Mouse (Mus musculus) hindbrain, embryonic 12.5 days (tissue): ENCODE measurements around the gene Tnfsfm13. TPM values are rescaled to one million over a fixed set of nuclear protein-coding genes. Genes with fewer than 3 reads are reported as not detected.
"Not testable (repeated sequence)": the region's sequence is repeated elsewhere in the genome, so short reads cannot be mapped to it uniquely, and the experiment has no call there.

Experiments
- ATAC-seq: fragments of 200-750 bp; cut with Nextera tagmentation; 2 replicates; pipeline ENCODE4 v1.8.0; 2017; ENCODE audit warnings: moderate TSS enrichment; ENCODE audit not compliant: low FRiP score
- H3K27ac ChIP-seq: fragments of 300-500 bp; sonication (generic); 2 replicates; pipeline ENCODE4 v1.5.1; 2016; ENCODE audit warnings: mild to moderate bottlenecking
- H3K27me3 ChIP-seq: fragments of 300-500 bp; sonication (generic); 2 replicates; pipeline ENCODE4 v1.6.1; 2016; ENCODE audit warnings: mild to moderate bottlenecking
- H3K36me3 ChIP-seq: fragments of 300-500 bp; sonication (generic); 2 replicates; pipeline ENCODE4 v1.6.1; 2016; ENCODE audit warnings: mild to moderate bottlenecking
- H3K4me1 ChIP-seq: fragments of 300-500 bp; sonication (generic); 2 replicates; pipeline ENCODE4 v1.6.1; 2016
- H3K4me2 ChIP-seq: fragments of 300-500 bp; sonication (generic); replicated peaks from 2 replicates; pipeline ENCODE4 v1.6.1; 2016; ENCODE audit warnings: mild to moderate bottlenecking
- H3K4me3 ChIP-seq: fragments of 300-500 bp; sonication (generic); 2 replicates; pipeline ENCODE4 v1.5.1; 2016; ENCODE audit warnings: mild to moderate bottlenecking
- H3K9ac ChIP-seq: fragments of 300-500 bp; sonication (generic); 2 replicates; pipeline ENCODE4 v1.6.1; 2016; ENCODE audit warnings: mild to moderate bottlenecking, moderate library complexity
- H3K9me3 ChIP-seq: fragments of 300-500 bp; sonication (generic); replicated peaks from 2 replicates; pipeline ENCODE4 v1.6.1; 2016; ENCODE audit warnings: mild to moderate bottlenecking
- WGBS: fragments of 180-500 bp; shearing (Covaris S2); methylation state at CpG from one replicate; pipeline ENCODE4 v1.1.7; 2016; 5-methylcytosine and 5-hydroxymethylcytosine counted together
- polyA plus RNA-seq: library from polyadenylated mRNA; unstranded; fragments of >200 nt; fragmentation: Nextera tagmentation; extraction: Ambion mirVana; gene quantifications from 2 replicates; pipeline ENCODE4 v1.2.1, GENCODE M21; 2016

The Tnfsfm13 gene
- polyA plus RNA-seq, 1 experiment from 2014 or later, result 0.80 TPM

DNA sequence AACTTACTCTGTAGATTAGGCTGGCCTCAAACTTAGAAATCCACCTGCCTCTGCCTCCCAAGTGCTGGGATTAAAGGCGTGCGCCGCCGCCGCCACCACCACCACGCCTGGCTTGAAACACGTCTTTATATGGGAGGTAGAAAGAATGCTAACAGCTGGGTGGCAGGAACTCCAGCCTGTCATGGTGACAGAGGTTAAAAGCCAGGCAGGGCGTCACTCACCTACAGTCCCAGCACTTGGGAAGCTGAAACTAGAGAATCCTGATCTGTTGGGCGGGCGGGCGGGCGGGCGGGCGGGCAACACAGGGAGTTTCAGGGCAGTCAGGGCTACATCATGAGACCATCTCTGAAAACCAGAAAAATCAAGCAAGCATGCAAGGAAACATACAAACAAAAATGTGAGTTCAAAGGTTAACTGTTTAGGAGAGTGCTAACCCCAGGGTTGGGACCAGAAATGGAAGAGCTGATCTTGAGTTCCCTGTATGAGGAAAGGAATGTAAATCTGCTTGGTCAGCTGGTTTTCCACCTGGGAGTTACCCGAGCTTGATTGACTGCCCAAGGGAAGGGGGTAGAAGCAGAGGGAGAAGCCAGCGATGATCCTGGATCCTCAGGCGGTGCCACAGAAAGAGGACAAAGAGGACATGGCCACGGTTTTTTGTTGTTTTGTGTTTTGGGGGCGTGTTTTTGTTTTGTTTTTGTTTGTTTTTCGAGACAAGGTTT lies 17.2 kb upstream of the Tnfsfm13 start:
- Histone ChIP-seq H3K4me1 (peaks cover 7% of the 10 kb centered on the region), H3K4me3 (no peak overlapping the region), H3K4me2 (no peak overlapping the region), H3K36me3 (no peaks in the 10 kb centered on the region), H3K9ac (no peak overlapping the region), H3K9me3 (no peaks in the 10 kb centered on the region), H3K27me3 (0 out of 2 replicates have a peak, but pooled peaks cover 2% of the 10 kb centered on the region), H3K27ac (no peak overlapping the region)
- 74% methylated on average over 20 of the region's 20 CpGs for WGBS
- ATAC-seq, result no peak

DNA sequence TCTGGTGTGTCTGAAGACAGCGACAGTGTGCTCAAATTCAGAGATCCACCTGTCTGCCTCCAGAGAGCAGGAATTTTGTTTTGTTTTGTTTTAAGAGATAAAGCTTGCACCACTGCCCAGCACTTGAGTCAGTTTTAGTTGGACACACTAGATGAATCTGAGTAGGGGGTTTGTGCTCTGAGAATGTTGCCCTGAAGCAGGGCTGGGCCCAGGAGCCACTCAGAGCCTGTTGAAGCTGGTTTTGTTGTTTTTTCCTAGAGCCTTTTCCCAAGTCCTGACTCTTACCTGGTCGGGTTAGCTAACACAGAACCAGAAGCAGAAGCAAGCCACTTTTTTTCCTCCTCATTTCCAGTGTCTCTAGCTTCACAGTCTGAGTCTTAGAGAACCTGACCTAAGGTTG lies 15.2 kb upstream of the Tnfsfm13 start:
- Histone ChIP-seq H3K4me2 (no peak overlapping the region), H3K9me3 (no peaks in the 10 kb centered on the region), H3K4me3 (no peak overlapping the region), H3K9ac (no peak overlapping the region), H3K4me1 (peaks cover 5% of the 10 kb centered on the region), H3K36me3 (no peaks in the 10 kb centered on the region), H3K27ac (no peak overlapping the region), H3K27me3 (0 out of 2 replicates have a peak, but pooled peaks cover 2% of the 10 kb centered on the region)
- ATAC-seq, result no peak
- WGBS, result 80% methylated on average over 2 of the region's 2 CpGs

GRCm38 (mm10) chr11:69710470-69710869 lies 14.6 kb upstream of the Tnfsfm13 start:
- no peak overlapping the region for H3K9ac ChIP-seq
- no peaks in the 10 kb centered on the region for H3K4me1 ChIP-seq
- H3K9me3 ChIP-seq, result no peaks in the 10 kb centered on the region
- H3K27me3 ChIP-seq, result 0 out of 2 replicates have a peak, but pooled peaks cover 2% of the 10 kb centered on the region
- ATAC-seq, result no peak
- H3K27ac ChIP-seq, result no peak overlapping the region
- no peaks in the 10 kb centered on the region for H3K36me3 ChIP-seq
- 69% methylated on average over 3 of the region's 3 CpGs for WGBS
- no peak overlapping the region for H3K4me3 ChIP-seq
- H3K4me2 ChIP-seq, result no peak overlapping the region

GRCm38 (mm10) chr11:69709554-69710446 lies 13.9 kb upstream of the Tnfsfm13 start:
- no peak for ATAC-seq
- H3K9ac ChIP-seq, result no peak overlapping the region
- 0 out of 2 replicates have a peak, but pooled peaks cover 2% of the 10 kb centered on the region for H3K27me3 ChIP-seq
- no peak overlapping the region for H3K4me2 ChIP-seq
- no peak overlapping the region for H3K4me3 ChIP-seq
- 47% methylated on average over 11 of the region's 11 CpGs for WGBS
- no peak overlapping the region for H3K27ac ChIP-seq
- H3K9me3 ChIP-seq, result no peaks in the 10 kb centered on the region
- no peaks in the 10 kb centered on the region for H3K4me1 ChIP-seq
- H3K36me3 ChIP-seq, result no peaks in the 10 kb centered on the region

DNA sequence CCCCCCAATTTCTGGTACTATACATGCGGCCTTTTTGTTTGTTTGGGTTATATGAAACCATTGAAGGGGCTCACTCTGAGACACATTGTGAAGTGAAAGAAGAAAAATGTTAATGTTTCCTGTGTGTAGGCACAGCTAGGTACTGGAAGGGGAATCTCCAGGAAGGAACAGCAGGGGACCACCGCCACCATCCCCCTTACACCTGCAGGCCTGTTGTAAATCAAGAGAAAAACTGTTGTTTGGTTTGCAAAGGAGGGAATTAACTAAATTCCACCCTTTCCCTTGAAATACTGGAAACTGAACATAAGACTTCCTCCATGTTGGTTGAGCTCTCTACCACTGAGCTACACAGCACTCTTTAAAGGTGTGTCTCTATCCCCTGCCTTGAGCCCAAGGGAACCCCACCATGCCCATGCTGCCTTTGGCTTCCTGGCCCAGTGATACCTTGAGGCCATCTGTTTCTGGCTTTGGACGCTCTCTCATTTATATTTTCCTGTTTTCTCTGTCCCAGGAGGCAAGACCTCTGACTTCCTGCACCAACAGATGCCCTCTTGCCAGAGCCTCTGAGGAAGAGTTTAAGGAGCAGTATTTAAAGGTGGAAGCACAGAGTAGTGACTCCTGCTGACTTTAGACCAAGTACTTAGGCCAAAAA lies 12.8 kb upstream of the Tnfsfm13 start:
- Histone ChIP-seq H3K9me3 (no peaks in the 10 kb centered on the region), H3K36me3 (no peaks in the 10 kb centered on the region), H3K27me3 (0 out of 2 replicates have a peak, but pooled peaks cover 2% of the 10 kb centered on the region), H3K4me1 (no peaks in the 10 kb centered on the region), H3K27ac (no peak overlapping the region), H3K4me2 (no peak overlapping the region), H3K9ac (no peak overlapping the region), H3K4me3 (no peak overlapping the region)
- no peak for ATAC-seq
- WGBS, result 77% methylated on average over 3 of the region's 3 CpGs

DNA sequence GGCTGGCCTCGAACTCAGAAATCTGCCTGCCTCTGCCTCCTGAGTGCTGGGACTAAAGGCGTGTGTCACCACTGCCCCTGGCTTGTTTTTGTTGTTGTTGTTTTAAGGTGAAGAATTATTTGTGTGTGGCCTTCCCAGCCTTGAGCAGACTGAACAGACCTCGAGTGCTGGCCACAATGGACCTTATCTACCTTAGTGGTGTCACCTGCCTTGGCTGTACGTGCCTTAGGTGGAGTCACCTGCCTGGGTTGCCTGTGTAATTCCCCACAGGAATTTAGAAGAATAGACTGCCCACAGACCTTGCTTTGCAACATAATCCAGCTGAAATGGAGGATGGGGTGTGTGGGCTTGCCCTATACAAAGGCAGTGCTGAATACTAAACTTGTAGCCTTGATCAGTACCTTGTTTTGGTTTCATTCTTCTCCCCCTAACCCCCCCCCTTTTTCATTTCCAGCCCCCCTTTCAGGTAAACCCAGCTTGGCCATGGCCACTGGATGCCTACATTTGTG lies 12.0 kb upstream of the Tnfsfm13 start:
- Histone ChIP-seq H3K4me3 (no peak overlapping the region), H3K4me2 (no peak overlapping the region), H3K27ac (no peak overlapping the region), H3K36me3 (no peaks in the 10 kb centered on the region), H3K9ac (no peak overlapping the region), H3K27me3 (no peaks in the 10 kb centered on the region), H3K9me3 (no peaks in the 10 kb centered on the region), H3K4me1 (no peaks in the 10 kb centered on the region)
- ATAC-seq, result no peak
- WGBS, result 81% methylated on average over 4 of the region's 4 CpGs

DNA sequence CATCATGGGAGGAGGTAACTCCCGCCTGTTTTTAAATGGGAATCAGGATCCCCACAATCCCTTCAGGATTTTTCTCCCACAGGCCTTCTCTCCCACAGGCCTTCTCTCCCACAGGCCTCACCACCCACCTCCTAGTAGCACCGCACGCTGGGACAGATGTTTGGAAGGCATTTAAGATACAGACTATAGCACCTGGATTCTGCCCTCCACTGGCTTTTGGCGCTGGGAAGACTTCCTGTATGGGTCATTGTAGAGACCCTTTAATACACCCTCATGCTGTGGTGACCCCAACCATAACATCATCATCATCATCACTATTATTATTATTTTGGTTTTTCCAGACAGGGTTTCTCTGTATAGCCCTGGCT lies 11.6 kb upstream of the Tnfsfm13 start:
- H3K4me1 ChIP-seq, result no peaks in the 10 kb centered on the region
- no peak overlapping the region for H3K4me2 ChIP-seq
- no peaks in the 10 kb centered on the region for H3K27me3 ChIP-seq
- H3K27ac ChIP-seq, result no peak overlapping the region
- H3K9me3 ChIP-seq, result no peaks in the 10 kb centered on the region
- WGBS, result 84% methylated on average over 4 of the region's 4 CpGs
- no peaks in the 10 kb centered on the region for H3K36me3 ChIP-seq
- no peak overlapping the region for H3K9ac ChIP-seq
- ATAC-seq, result no peak
- H3K4me3 ChIP-seq, result no peak overlapping the region

DNA sequence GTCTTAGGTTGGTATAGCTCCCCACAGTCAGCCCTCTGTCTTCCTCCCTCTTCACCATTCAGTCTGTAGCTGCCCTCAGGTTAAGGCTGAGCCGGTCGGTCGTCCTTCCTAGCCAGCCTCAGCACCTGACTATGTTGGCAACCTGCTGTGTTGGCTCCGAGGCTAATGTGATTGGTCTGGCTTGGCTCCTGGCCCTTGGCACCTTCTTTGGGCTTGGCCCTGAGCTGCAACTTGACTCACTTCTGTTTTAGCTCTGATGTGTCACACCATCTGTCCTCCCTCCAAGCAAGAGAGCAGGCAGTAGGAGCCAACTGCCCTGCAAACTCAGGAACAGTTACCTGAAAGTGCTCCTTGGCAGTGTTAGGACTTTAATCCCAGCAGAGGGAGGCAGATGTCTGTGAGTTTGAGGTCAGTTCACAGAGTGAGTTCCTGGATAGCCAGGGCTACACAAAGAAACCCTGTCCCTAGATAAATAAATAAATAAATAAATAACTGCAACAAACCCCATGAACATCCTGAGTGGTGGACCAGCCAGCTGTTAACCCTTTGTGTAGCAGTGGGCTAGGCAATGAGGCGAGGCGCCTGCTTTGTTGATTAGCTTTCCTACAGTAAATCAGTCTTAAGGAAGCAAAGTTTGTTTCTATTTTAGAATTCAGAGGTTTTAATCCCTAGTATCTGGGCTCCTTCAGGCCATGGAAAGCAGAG lies 11.0 kb upstream of the Tnfsfm13 start:
- H3K27me3 ChIP-seq, result no peaks in the 10 kb centered on the region
- ATAC-seq, result no peak
- H3K4me1 ChIP-seq, result no peaks in the 10 kb centered on the region
- no peak overlapping the region for H3K4me2 ChIP-seq
- 49% methylated on average over 6 of the region's 6 CpGs for WGBS
- no peak overlapping the region for H3K9ac ChIP-seq
- H3K4me3 ChIP-seq, result no peak overlapping the region
- no peak overlapping the region for H3K27ac ChIP-seq
- no peaks in the 10 kb centered on the region for H3K9me3 ChIP-seq
- no peaks in the 10 kb centered on the region for H3K36me3 ChIP-seq

DNA sequence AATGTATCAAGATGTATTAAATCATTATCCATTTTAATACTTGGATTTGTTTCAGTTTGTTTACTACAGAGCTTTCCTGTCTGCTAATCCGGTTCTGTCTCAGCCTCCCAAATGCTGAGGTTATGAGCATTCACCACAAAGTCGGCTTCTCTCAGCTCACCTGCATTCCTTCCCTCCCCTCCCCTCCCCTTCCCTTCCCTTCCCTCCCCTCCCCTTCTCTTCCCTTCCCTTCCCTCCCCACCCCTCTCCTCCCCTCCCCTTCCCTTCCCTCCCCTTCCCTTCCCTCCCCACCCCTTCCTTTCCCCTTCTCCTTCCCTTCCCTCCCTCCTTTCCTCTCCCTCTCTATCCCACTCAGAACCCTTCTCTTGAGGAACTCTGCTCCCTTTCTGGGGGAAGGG lies 8.7 kb upstream of the Tnfsfm13 start:
- no peak overlapping the region for H3K27ac ChIP-seq
- WGBS, result 45% methylated on average over 2 of the region's 2 CpGs

DNA sequence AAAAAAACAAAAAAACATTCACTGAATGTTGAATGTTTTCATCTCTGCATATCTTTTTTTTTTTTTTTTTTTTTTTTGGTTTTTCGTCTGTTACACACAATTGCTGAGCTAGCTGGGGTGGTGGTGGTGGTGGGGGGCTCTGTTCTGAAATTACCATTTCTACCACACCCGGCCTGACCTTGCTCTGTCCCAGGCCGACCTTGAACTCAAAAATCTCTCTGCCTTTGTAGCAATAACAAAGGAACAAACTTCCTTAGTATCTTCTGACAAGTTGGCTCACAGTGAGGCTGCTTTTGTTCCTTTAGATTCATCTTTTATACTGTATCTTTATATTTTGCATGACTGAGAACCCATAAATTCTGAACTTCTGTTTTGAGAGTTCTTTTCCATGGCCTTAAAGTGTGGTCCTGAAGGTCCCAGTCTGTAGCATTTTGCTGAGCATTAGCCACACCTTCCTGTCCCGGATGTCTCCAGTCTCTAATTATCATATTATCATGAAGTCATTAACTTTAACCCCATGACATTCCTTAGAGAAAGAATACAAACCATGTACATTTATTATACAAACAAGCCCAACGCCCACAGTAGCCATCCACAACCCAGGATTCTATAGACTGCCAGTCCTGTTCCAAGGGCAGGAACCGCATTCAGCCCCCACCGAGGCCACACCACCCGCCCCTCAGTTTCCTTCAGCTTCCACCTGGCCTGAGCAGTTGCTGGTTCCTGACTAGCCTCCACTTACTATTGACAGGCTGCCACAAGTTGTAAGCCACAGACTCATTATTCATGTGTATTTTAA lies 8.1 kb upstream of the Tnfsfm13 start:
- H3K9ac ChIP-seq, result no peak overlapping the region
- H3K27ac ChIP-seq, result no peak overlapping the region
- WGBS, result 70% methylated on average over 8 of the region's 8 CpGs
- H3K36me3 ChIP-seq, result no peaks in the 10 kb centered on the region
- H3K4me1 ChIP-seq, result no peaks in the 10 kb centered on the region
- no peak overlapping the region for H3K4me3 ChIP-seq
- no peaks in the 10 kb centered on the region for H3K27me3 ChIP-seq
- H3K9me3 ChIP-seq, result no peaks in the 10 kb centered on the region
- H3K4me2 ChIP-seq, result no peak overlapping the region
- no peak for ATAC-seq

More for the DNA sequence above, 8.7 kb upstream of the Tnfsfm13 start:
- H3K27me3 ChIP-seq, result no peaks in the 10 kb centered on the region
- H3K9ac ChIP-seq, result no peak overlapping the region
- no peak overlapping the region for H3K4me2 ChIP-seq
- no peaks in the 10 kb centered on the region for H3K36me3 ChIP-seq
- no peak overlapping the region for H3K4me3 ChIP-seq
- H3K9me3 ChIP-seq, result no peaks in the 10 kb centered on the region
- H3K4me1 ChIP-seq, result no peaks in the 10 kb centered on the region
- ATAC-seq, result no peak

- not testable (repeated sequence) for ATAC-seq, H3K27me3 ChIP-seq
- WGBS, result 57% methylated on average over 3 of the region's 3 CpGs
Observed at GRCm38 (mm10) chr11:69703381-69703780, 7.5 kb upstream of the Tnfsfm13 start.

More at GRCm38 (mm10) chr11:69703381-69703780, 7.5 kb upstream of the Tnfsfm13 start:
- H3K9ac ChIP-seq, H3K4me3 ChIP-seq, H3K9me3 ChIP-seq, H3K27ac ChIP-seq, H3K4me1 ChIP-seq, H3K4me2 ChIP-seq, H3K36me3 ChIP-seq: not testable (repeated sequence)
